Mouse (Mus musculus) hindbrain, embryonic 12.5 days (tissue): Measurements from ENCODE around the gene Plekha3. TPM values are rescaled to one million over a fixed set of nuclear protein-coding genes. Genes with fewer than 3 reads are reported as not detected.

Experiments
- ATAC-seq: fragments of 200-750 bp; cut with Nextera tagmentation; 2 replicates; pipeline ENCODE4 v1.8.0; 2017; ENCODE audit warnings: moderate TSS enrichment; ENCODE audit not compliant: low FRiP score
- H3K27ac ChIP-seq: fragments of 300-500 bp; sonication (generic); 2 replicates; pipeline ENCODE4 v1.5.1; 2016; ENCODE audit warnings: mild to moderate bottlenecking
- H3K27me3 ChIP-seq: fragments of 300-500 bp; sonication (generic); 2 replicates; pipeline ENCODE4 v1.6.1; 2016; ENCODE audit warnings: mild to moderate bottlenecking
- H3K36me3 ChIP-seq: fragments of 300-500 bp; sonication (generic); 2 replicates; pipeline ENCODE4 v1.6.1; 2016; ENCODE audit warnings: mild to moderate bottlenecking
- H3K4me1 ChIP-seq: fragments of 300-500 bp; sonication (generic); 2 replicates; pipeline ENCODE4 v1.6.1; 2016
- H3K4me2 ChIP-seq: fragments of 300-500 bp; sonication (generic); replicated peaks from 2 replicates; pipeline ENCODE4 v1.6.1; 2016; ENCODE audit warnings: mild to moderate bottlenecking
- H3K4me3 ChIP-seq: fragments of 300-500 bp; sonication (generic); 2 replicates; pipeline ENCODE4 v1.5.1; 2016; ENCODE audit warnings: mild to moderate bottlenecking
- H3K9ac ChIP-seq: fragments of 300-500 bp; sonication (generic); 2 replicates; pipeline ENCODE4 v1.6.1; 2016; ENCODE audit warnings: mild to moderate bottlenecking, moderate library complexity
- H3K9me3 ChIP-seq: fragments of 300-500 bp; sonication (generic); replicated peaks from 2 replicates; pipeline ENCODE4 v1.6.1; 2016; ENCODE audit warnings: mild to moderate bottlenecking
- WGBS: fragments of 180-500 bp; shearing (Covaris S2); methylation state at CpG from one replicate; pipeline ENCODE4 v1.1.7; 2016; 5-methylcytosine and 5-hydroxymethylcytosine counted together
- polyA plus RNA-seq: library from polyadenylated mRNA; unstranded; fragments of >200 nt; fragmentation: Nextera tagmentation; extraction: Ambion mirVana; gene quantifications from 2 replicates; pipeline ENCODE4 v1.2.1, GENCODE M21; 2016

The Plekha3 gene
- polyA plus RNA-seq, 1 experiment from 2014 or later: 16.8 TPM

- H3K9me3 ChIP-seq: no peaks in the 10 kb centered on the region
- H3K27me3 ChIP-seq: no peaks in the 10 kb centered on the region
- H3K9ac ChIP-seq: no peak overlapping the region
- 80% methylated on average over 13 of the region's 13 CpGs for WGBS
- no peak overlapping the region for H3K4me2 ChIP-seq
- H3K4me3 ChIP-seq: no peak overlapping the region
- no peaks in the 10 kb centered on the region for H3K4me1 ChIP-seq
- no peak for ATAC-seq
- peaks cover 13% of the 10 kb centered on the region; the same call in 1 of the 2 replicates for H3K36me3 ChIP-seq
- no peak overlapping the region for H3K27ac ChIP-seq
Observed at GRCm38 (mm10) chr2:76658551-76658950, 16.5 kb upstream of the Plekha3 start.

- Histone ChIP-seq H3K27me3 (no peaks in the 10 kb centered on the region), H3K9ac (no peak overlapping the region), H3K27ac (no peak overlapping the region), H3K9me3 (no peaks in the 10 kb centered on the region), H3K4me3 (no peak overlapping the region), H3K4me2 (no peak overlapping the region), H3K4me1 (no peaks in the 10 kb centered on the region), H3K36me3 (peaks cover 20% of the 10 kb centered on the region)
- no peak for ATAC-seq
- WGBS: 59% methylated on average over 6 of the region's 8 CpGs
Observed at GRCm38 (mm10) chr2:76659419-76659818, 15.7 kb upstream of the Plekha3 start.

- Histone ChIP-seq H3K4me2 (no peak overlapping the region), H3K36me3 (peaks cover 33% of the 10 kb centered on the region), H3K9me3 (no peaks in the 10 kb centered on the region), H3K4me1 (no peaks in the 10 kb centered on the region), H3K27ac (no peak overlapping the region), H3K9ac (no peak overlapping the region), H3K4me3 (no peak overlapping the region), H3K27me3 (no peaks in the 10 kb centered on the region)
- WGBS: 94% methylated on average over 7 of the region's 7 CpGs
- ATAC-seq: no peak
Observed at GRCm38 (mm10) chr2:76665531-76665930, 9.6 kb upstream of the Plekha3 start.

- WGBS: 83% methylated on average over 5 of the region's 5 CpGs
- H3K9ac ChIP-seq: no peak overlapping the region
- no peak overlapping the region for H3K27ac ChIP-seq
- H3K4me2 ChIP-seq: no peak overlapping the region
- H3K4me1 ChIP-seq: peaks cover 5% of the 10 kb centered on the region
- no peak overlapping the region for H3K4me3 ChIP-seq
- H3K36me3 ChIP-seq: peaks cover 26% of the 10 kb centered on the region
- no peaks in the 10 kb centered on the region for H3K9me3 ChIP-seq
- no peaks in the 10 kb centered on the region for H3K27me3 ChIP-seq
- ATAC-seq: no peak
Observed at GRCm38 (mm10) chr2:76667200-76667599, 7.9 kb upstream of the Plekha3 start.

GRCm38 (mm10) chr2:76671641-76672040 is 3.4 kb upstream of the Plekha3 start:
- H3K4me3 ChIP-seq: peak overlapping the region; percentile 42

GRCm38 (mm10) chr2:76672134-76672745 is 2.8 kb upstream of the Plekha3 start:
- H3K9me3 ChIP-seq: no peaks in the 10 kb centered on the region
- peak overlapping the region; percentile 57 for H3K9ac ChIP-seq
- no peak for ATAC-seq
- H3K27me3 ChIP-seq: no peaks in the 10 kb centered on the region
- H3K4me3 ChIP-seq: peak overlapping the region; percentile 42
- H3K4me2 ChIP-seq: peak overlapping the region; percentile 59
- H3K27ac ChIP-seq: peak overlapping the region; percentile 64; the same call in 1 of the 2 replicates
- 0 out of 2 replicates have a peak, but pooled peaks cover under 1% of the 10 kb centered on the region for H3K36me3 ChIP-seq
- H3K4me1 ChIP-seq: peaks cover 18% of the 10 kb centered on the region
- WGBS: 43% methylated on average over 9 of the region's 9 CpGs

More at GRCm38 (mm10) chr2:76671641-76672040, 3.4 kb upstream of the Plekha3 start:
- ATAC-seq: no peak
- Histone ChIP-seq H3K27me3 (no peaks in the 10 kb centered on the region), H3K36me3 (0 out of 2 replicates have a peak, but pooled peaks cover 2% of the 10 kb centered on the region), H3K9ac (peak overlapping the region; percentile 57; the same call in 1 of the 2 replicates), H3K27ac (no peak overlapping the region), H3K9me3 (no peaks in the 10 kb centered on the region), H3K4me2 (peak overlapping the region; percentile 59), H3K4me1 (peaks cover 15% of the 10 kb centered on the region)
- WGBS: 85% methylated on average over 6 of the region's 6 CpGs

- Histone ChIP-seq H3K4me1 (peaks cover 18% of the 10 kb centered on the region), H3K36me3 (no peaks in the 10 kb centered on the region), H3K9ac (peak within 1 kb of the TSS; percentile 57), H3K27ac (peak within 1 kb of the TSS; percentile 64), H3K4me2 (peak within 1 kb of the TSS; percentile 59), H3K4me3 (peak within 1 kb of the TSS; percentile 42), H3K9me3 (no peaks in the 10 kb centered on the region), H3K27me3 (no peaks in the 10 kb centered on the region)
- 0% methylated on average over 17 of the region's 17 CpGs for WGBS
- peak; percentile 90 for ATAC-seq
Observed at GRCm38 (mm10) chr2:76672966-76673392, 2.1 kb upstream of the Plekha3 start, which contains the start of gene Fkbp7. Gene Fkbp7 (minus strand): TSS chr2:76673116.

GRCm38 (mm10) chr2:76673472-76674081 is 1.5 kb upstream of the Plekha3 start:
- Histone ChIP-seq H3K27me3 (no peaks in the 10 kb centered on the region), H3K4me2 (peak overlapping the region; percentile 59), H3K36me3 (no peaks in the 10 kb centered on the region), H3K9me3 (no peaks in the 10 kb centered on the region), H3K9ac (no peak overlapping the region), H3K27ac (peak overlapping the region; percentile 64), H3K4me1 (peaks cover 18% of the 10 kb centered on the region), H3K4me3 (peak overlapping the region; percentile 42)
- no peak; the same call in 1 of the 2 replicates for ATAC-seq
- WGBS: 38% methylated on average over 7 of the region's 7 CpGs

- Histone ChIP-seq H3K9ac (peak overlapping the region; percentile 92), H3K4me2 (peak overlapping the region; percentile 56), H3K27me3 (no peaks in the 10 kb centered on the region), H3K9me3 (no peaks in the 10 kb centered on the region), H3K27ac (peak overlapping the region; percentile 87), H3K4me3 (peak overlapping the region; percentile 67), H3K36me3 (0 out of 2 replicates have a peak, but pooled peaks cover 4% of the 10 kb centered on the region), H3K4me1 (peaks cover 18% of the 10 kb centered on the region)
- peak; percentile 66 for ATAC-seq
- under 1% methylated on average over 44 of the region's 44 CpGs for WGBS
Observed at GRCm38 (mm10) chr2:76675451-76675850, 370 bp downstream of the Plekha3 start.

GRCm38 (mm10) chr2:76675949-76676348 is 868 bp downstream of the Plekha3 start:
- peak overlapping the region; percentile 56 for H3K4me2 ChIP-seq
- H3K27ac ChIP-seq: no peak overlapping the region
- H3K9me3 ChIP-seq: no peaks in the 10 kb centered on the region
- H3K4me3 ChIP-seq: peak overlapping the region; percentile 67
- 10% methylated on average over 4 of the region's 4 CpGs for WGBS
- peaks cover 18% of the 10 kb centered on the region for H3K4me1 ChIP-seq
- H3K9ac ChIP-seq: peak overlapping the region; percentile 92; the same call in 1 of the 2 replicates
- no peak for ATAC-seq
- 0 out of 2 replicates have a peak, but pooled peaks cover 6% of the 10 kb centered on the region for H3K36me3 ChIP-seq
- no peaks in the 10 kb centered on the region for H3K27me3 ChIP-seq

- WGBS: 64% methylated on average over 13 of the region's 13 CpGs
- no peak overlapping the region for H3K27ac ChIP-seq
Observed at GRCm38 (mm10) chr2:76676401-76677226, 1.5 kb downstream of the Plekha3 start.

GRCm38 (mm10) chr2:76682301-76682700 is 7.2 kb downstream of the Plekha3 start:
- peaks cover 46% of the 10 kb centered on the region for H3K36me3 ChIP-seq
- no peak overlapping the region for H3K9ac ChIP-seq
- H3K27ac ChIP-seq: no peak overlapping the region
- H3K4me2 ChIP-seq: no peak overlapping the region
- no peaks in the 10 kb centered on the region for H3K9me3 ChIP-seq
- 85% methylated on average over 8 of the region's 8 CpGs for WGBS
- no peaks in the 10 kb centered on the region for H3K4me1 ChIP-seq
- H3K4me3 ChIP-seq: no peak overlapping the region
- no peaks in the 10 kb centered on the region for H3K27me3 ChIP-seq
- no peak for ATAC-seq

More at GRCm38 (mm10) chr2:76676401-76677226, 1.5 kb downstream of the Plekha3 start:
- Histone ChIP-seq H3K9me3 (no peaks in the 10 kb centered on the region), H3K4me3 (peak overlapping the region; percentile 67), H3K27me3 (no peaks in the 10 kb centered on the region), H3K4me1 (peaks cover 18% of the 10 kb centered on the region), H3K9ac (peak overlapping the region; percentile 38; the same call in 1 of the 2 replicates), H3K36me3 (0 out of 2 replicates have a peak, but pooled peaks cover 6% of the 10 kb centered on the region), H3K4me2 (peak overlapping the region; percentile 56)
- ATAC-seq: no peak
